Mouse (Mus musculus) gastrocnemius, adult 8-10 months (tissue): ENCODE data around the gene Chl1. TPM values are rescaled to one million over a fixed set of nuclear protein-coding genes. Genes with fewer than 3 reads are reported as not detected.

Source experiments
- DNase-seq, 2 experiments: peaks; one replicate each; pipeline ENCODE4 v3.0.0; 2022; ENCODE audit warnings: low spot score in 2 of 2
- total RNA-seq, 4 experiments: library from RNA; stranded (reverse); gene quantifications; 2 replicates each; pipeline ENCODE4 v1.2.4; 2022

Gene Chl1
- total RNA-seq, 4 experiments from 2014 or later: 0.10 to 0.63 (median 0.18) TPM

- DNase-seq: no peak
Observed at GRCm38 (mm10) chr6:103795241-103795640, 284.9 kb downstream of the Chl1 start.
